Mouse (Mus musculus) urinary bladder, postnatal 10 days (tissue): ENCODE results near the gene Dagla.

ENCODE experiments used
- DNase-seq: peaks from one replicate; pipeline ENCODE4 v3.0.0; 2022; ENCODE audit warnings: low spot score

Gene Dagla

DNA sequence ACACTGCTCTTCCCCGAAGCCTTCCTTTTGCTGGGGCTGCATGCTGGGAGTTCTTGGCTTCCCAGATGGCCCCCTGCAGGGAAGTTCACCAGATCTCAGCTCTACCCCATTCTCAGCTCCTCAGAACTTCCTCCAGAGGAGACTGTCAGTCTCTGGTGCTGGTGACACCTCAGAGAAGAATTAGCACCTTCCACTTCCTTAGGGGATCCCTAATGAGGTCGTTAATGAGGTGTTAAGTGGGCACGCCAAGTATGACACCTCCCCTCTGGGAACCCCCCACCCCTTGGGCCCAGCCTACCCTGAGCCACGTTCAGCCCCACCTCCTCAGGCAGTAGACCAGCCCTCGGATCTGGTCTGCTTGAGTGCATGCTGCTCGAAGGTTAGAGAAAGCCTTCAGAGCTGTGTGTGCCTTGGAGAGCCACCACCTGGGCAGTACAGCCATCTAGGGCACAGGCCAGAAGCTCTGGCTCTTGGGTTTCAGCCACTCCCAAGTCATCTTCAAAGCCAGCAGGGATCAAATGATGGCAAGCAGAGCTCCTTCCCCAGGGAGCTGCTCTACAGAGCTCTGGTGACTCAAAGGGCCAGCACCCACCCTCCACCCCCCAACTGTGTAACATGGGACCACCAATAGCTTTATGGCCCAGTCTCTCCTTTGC lies 25.9 kb downstream of the Dagla start:
- DNase-seq, result no peak

DNA sequence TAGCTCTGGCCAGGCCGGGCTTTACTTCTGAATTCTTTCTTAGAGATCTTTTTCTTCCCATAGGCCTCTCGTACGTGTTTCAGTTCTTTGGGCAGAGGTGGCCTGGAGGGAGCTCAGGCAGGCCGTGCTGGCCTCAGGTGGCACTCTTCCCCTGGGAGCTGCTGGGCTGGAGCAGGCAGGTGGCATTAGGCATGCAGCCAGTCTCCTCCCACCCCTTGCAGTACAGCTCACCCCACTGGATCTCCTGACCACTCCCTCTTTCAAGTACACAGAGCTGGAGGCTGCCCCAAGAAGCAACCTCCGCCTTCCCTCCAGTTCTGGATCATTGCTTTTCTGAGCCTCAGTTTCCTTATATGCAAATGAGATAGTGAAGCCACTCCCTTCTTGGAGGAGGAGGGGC lies 26.9 kb downstream of the Dagla start:
- no peak for DNase-seq

DNA sequence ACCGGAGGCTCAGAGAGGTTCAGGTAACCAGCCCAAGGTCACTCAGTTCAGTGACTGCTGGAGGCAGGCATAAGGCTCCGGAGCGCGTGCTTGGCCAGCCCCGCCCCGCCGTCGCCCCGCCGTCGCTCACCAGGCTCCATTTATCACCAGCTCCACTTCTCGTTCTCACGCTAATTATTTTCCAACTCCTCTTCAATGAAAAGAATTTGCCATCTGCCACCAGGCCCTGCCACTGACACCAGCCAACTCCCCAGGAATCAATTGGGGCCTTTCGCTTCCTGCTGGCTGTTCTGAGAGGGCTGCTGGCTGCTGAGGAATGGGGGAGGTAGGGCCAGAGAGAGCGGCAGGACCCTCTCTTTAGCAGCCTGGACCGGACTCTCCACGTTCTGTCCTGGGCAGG lies 27.3 kb downstream of the Dagla start:
- DNase-seq, result no peak

DNA sequence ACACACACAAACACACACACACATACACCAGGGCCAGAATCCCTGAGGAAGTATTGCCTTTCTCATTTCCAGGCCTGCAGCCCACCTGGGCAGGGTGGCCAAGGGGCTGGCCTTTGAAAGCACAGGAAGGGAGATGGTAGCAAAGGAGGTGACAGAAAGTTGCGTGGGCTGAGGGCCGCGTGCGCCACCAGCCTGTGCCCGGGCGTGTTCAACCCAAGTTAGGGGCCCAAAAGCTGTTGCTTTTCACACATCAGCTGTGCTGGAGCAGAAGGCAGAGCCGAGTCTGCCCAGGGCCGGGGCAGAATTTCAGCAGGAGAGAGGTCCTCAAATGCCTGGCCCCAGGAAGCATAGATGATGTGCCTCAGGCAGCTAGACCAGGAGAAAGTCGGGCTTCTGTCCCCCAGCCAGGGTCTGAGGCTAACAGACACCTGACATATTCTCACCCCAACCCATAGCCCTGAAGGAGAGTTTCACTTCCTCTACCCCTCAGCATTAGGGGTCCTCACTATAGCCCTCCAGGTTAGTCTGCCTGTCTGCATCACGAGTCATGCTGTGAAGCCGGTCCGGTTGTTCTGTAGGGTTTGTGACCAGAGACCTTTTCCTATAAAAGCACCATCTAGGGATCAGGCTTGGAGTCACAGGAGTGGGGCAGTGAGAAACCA lies 28.1 kb downstream of the Dagla start:
- no peak for DNase-seq

DNA sequence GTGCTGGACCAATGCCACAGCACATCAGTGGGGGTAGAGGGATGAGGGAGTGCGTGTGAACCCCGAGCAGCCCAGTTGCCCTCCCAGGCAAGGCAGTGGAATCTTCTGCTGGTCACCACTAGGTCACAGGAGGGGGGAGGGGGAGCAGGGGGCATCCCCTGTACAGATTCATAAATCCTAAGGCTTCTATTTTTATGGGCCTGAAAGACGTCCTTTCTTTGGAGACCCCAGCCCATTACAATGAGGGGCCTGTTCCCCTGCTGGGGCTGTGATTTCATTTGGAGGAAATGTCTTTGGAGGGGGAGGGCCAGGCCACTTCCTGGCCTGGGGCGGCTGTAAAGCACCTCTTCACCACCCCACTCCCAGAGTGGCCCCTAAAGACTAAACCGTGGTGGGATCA lies 30.6 kb downstream of the Dagla start:
- DNase-seq, result no peak

DNA sequence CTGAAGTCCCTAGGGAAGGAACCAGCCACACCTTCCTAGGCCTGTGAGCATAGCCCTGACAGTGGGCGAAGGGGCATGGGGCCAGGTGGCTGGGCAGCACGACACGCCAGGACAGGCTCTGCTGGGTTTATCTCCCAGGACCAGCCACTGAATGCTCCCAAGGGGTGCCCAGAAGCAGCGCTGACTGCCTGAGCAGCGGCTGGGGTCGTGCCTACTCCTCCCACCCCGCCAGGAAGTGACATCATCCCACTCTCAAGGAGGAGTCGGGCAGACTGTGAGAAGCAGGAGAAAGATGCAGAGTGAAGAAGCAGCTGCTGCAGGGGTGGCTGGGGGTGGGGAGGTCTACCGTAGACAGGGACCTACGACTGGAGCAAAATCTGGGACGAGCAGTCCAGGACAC lies 31.9 kb downstream of the Dagla start:
- DNase-seq, result no peak

DNA sequence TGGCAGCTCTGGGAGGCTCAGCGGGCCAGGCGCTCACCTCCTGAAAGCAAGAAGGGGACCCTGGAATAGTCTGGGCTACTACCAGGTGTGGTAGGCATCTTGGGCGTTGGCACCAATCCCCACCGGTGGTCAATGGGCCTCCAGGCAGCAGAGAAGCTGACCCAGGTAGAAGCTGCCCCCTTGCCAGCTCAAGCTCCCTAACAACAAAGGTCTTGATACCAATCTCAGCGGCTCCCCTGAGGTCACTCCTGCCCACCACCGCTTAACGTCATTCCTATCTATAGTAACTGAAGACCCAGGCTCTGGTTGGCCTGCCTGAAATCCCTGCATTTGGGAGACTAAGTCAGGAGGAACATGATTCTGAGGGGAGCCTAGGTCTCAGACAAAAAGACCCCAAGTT lies 33.1 kb downstream of the Dagla start:
- no peak for DNase-seq

DNA sequence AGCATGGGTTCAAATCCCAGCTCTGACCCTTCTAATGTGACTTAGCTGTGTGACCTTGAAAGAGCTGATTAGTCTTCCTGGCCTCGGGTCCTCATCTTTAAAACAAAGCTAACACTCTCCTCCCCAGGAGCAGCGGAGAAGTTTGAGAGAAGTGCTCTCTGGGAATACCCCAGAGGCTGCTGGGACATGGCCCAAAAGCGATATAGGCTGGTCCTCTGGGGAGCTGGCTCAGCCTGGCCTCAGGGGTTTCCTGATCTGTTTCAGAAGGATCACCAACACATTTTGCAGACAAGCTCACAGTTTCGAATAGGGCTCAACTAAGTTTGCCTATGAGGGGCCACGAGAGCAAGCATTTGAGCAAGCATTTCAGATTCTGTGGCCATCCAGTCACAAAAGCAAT lies 34.3 kb downstream of the Dagla start:
- DNase-seq, result no peak

DNA sequence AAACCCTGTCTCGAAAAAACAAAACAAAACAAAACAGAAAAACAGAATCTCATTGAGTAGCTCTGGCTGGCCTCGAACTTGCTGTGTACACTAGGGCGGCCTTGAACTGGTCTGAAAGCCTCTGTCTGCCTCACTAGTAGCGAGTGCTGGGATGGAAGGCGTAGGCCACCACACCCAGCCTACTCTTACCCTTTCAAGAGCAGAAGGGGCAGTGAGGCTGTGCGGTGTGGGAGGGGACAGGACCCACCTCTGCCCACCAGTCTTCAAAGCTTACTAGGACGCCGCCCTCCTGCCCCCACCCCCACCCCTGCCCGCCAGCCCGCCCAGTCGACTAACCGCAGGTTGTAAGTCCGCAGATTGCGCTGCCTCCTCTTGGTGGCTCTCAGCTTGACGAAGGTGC lies 35.8 kb downstream of the Dagla start:
- DNase-seq, result no peak

DNA sequence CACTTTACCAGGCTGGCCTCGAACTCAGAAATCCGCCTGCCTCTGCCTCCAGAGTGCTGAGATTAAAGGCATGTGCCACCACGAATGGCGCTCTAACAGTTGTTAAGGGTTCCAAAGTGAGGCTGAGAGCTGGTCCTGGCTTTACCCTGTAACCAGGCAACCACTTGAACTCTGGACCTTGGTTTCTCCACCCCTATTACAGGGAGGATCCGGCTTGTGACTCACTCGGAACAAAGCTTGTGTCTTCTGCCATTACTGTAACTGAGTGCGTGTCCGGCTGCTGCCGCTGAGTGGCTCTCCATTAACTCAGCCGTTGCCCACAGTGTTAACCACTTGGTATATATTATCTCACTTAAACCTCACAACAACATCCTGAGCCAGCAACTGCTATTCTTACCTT lies 36.7 kb downstream of the Dagla start:
- no peak for DNase-seq

DNA sequence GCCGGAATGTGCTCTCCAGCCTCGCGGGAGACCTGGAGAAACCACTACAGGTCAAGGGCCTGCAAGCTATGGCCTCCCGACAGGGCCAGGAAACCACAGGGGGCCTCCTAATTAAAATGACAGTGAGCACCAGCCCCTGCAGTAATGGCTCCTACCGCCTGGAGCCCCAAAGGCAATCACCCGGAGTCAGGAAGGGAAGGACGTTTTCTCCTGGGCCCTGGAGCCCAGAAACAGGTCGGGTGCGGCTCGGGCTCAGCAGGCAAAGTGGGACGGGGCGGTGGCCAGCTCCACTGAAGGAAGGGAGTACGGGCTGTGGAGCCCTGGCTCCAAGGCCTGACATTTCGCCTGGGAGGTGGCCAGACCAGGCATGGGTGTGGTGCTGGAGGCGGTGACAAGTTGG lies 37.6 kb downstream of the Dagla start:
- no peak for DNase-seq

DNA sequence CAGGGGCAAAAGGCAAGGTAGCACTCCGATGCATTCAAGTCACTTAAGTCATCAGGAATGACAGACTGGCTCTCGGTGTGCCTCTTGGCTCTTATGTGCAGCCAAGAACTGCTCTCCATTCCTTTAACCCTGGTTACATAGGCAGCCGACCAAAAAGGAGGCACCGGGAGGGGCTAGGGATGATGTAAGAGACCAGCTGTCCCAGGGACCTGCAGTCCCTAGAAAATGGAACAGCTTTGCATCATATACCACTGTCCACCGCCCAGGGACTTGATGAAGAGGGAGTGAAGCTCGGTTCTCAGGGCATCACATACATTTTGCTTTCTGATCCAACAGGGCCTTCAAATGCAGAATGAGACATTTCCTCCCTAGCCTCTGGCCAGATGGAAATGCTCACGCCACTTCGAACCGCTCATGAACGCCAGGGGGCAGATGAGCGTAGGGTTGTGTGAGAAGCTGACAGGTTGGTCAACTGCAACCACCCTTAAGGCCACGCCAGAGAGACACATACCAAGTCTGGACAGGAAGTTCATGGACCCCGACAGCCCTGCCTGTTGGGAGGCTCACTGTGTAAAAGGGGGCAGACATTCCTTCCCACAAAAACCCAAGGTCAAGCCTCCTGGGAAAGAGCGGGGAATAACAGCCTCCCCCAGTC lies 38.4 kb downstream of the Dagla start:
- peak; percentile 56 for DNase-seq

DNA sequence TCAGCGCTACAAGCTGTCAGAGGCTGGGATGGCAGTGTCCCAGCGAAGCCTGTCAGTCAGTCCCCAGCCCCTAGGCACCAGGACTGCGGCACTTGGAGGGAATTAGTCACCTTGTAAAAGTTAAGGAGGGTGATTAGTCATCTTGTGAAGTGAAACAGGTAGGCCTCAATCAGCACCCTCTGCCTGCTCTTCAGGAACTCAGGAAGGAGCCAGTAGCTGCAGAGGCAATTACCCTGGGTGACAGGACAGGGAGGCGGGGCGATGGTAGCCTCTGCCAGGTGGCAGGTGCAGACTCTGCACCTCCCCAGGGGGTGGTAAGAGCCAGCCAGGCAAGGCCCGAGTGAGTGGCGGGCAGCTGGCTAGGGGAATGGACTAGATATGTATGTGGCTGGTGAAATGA lies 43.3 kb downstream of the Dagla start:
- DNase-seq, result no peak

DNA sequence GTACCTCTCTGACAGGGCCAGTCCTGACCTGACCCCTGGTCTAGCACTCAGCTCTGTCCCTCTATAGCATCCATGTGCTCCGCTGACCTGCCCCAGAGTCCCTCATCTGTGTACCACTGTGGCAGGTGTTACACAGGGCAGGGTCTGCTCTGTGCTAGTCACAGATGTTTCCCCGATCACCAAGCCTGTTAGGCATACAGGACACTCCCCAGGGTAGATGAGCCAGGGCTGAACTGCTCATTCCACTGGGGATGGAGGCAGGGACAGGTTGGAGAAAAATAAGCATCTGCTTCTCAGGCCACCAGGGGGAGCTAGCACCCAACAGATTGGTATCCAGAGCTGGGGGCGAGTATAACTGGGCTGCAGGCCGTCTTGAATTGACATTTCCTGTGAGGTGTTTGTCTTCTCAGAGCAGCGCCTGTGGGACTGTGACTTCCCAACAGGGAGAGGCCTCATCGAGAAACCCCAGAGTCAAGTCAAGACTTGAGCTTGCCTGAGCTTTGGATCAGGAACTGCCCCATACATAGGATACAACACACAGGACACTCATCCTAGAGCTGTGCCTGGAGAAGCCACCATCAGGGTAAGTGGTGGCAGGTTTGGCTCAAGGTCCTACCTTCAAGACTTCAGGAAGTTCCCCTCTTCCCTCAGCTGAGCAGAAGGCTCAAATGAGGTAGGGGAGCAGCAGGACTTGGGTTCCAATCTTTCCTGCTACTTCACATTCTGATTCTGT lies 46.2 kb downstream of the Dagla start:
- DNase-seq, result no peak

DNA sequence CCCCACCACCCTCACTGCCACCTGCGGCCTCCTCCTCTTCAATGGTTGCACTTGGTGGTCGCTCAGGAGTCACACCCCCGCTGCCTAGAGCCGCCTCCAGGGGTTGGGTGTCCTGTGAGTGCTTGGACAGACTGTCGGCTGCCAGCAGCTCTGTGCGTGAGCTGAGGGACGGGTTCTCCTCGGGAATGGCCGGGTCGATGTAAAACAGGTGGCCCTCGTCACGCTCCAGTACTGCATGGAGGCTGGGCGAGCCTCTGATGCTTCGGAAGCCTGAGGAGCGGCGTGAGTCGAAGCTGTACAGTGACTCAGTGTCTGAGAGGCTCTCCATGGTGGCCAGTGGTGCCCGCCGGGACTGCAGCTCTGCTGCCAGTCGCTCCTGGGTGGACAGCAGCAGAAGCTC lies 56.5 kb downstream of the Dagla start:
- DNase-seq, result no peak

DNA sequence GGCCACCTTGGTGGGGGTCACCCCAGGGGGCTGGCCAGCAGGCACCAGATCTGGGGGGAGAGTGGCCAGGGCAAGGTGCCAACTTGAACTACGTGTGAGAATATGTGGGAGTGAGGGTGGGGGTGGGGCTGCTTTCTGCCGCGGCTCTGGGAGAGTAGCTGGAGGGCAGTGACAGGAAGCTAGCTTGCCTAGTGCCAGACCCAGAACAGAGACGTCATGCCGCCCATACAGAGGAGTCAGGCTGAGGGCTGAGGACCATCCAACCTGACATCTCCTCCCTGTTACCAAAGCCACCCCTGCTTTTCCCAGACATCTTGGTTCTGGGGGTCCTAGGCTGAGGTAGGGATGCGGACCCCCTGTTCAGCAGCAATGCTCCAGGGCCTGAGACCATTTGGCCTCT lies 57.5 kb downstream of the Dagla start:
- no peak for DNase-seq

DNA sequence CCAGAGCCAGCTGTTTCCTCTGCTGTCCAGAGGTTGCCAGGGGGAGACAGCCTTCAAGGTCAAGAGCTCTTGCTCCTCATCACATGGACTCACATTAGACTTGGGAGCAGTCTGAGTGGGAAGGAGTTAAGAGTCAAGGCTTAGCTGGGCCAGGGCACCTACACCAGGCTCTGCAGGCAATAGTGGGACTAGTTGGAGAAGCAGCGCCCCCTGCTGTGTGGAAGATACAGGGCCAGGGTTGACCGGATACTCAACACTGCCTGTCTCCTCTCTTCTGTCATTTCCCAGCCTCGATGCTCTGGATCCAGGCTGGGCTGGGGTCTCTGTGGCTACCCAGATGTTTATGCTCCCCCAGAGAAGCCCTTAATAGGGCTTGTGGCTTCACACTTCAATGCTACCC lies 60.5 kb downstream of the Dagla start:
- no peak for DNase-seq

DNA sequence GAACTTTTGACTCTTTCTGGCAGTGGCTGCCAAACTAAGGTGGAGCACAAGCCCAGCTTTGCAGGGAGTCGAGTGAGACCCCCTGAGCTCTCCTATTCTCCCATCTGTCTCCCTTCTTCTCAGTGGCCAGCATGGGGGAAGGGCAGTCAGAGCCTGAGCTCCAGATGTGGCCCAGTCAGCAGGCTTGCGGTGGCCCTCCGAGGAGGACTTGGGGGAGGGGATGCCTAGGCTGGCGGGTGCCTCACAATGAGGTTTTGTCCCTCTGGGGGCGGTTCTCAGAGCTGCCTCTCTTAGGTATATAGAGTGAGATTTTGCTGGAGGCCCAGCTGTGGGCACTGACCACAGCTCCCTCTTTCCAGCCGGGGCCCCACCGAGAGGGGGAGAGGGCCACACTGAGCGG lies 61.8 kb downstream of the Dagla start:
- DNase-seq, result no peak

DNA sequence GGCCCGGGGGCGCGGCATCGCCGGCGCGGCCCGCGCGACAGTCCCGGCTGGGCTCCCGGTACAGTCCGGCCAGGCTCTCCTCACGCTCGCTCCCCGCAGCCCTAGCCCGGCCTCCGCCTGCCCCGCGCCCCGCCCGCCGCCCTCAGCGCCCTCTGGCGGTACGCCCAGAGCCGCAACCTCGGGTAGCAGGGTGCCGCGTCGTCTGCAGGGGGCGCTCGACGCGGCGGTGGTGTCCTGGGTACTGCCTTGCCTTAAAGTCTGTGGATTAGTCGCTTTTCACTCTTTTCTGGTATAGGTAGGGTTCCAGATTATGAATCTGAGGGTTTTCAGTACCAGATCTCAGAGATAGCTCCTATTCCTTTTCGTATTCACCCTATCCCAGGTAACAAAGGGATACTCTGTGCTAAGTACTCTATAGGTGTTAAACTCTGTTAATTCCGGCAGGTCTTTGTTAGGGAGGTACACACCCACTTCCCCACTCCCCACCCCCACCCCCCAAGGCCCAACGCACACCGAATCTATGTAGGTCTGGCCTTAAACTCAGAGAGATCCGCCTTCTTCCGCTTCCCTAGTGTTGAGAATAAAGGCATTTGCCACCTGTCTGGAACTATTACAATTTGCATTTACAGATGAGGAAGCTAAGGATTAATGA lies 63.9 kb downstream of the Dagla start, which contains the start of gene Myrf:
Gene Myrf (minus strand): TSS at position 95 of the 652 bp plus-strand sequence.
- peak; percentile 37 for DNase-seq

DNA sequence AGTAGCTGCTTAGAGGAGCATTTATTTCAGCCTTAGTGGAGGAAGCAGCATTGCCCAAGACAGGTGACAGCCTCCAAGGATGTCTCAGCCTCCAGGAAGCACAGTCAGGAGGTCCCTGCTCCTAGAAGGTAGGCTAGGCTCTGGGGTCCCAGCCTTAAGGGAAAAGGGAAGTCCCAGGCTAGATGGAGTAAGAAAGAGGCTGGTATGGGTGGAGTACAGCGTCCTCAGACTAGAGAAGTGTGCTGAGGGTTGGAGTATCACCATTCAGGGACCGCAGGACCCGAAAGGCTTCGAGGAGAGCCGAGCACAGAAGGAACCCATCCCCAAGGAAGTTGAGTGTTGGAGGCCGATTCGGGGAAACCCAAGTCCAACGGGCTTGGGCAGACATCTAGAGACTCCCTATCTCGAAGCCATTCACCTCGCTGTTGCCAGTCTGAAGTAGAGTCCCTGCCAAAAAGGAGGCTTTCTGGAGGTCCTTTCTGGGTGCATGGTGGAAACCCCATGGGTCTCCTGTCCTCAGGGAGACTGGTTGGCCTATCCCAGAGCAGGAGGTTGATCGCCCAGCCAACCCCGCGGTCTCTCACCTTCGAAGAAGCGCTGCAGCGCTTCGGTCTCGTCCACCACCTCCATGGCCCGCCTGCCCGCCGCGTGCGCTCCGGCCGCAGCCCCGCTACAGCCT lies 64.6 kb downstream of the Dagla start:
- no peak for DNase-seq

DNA sequence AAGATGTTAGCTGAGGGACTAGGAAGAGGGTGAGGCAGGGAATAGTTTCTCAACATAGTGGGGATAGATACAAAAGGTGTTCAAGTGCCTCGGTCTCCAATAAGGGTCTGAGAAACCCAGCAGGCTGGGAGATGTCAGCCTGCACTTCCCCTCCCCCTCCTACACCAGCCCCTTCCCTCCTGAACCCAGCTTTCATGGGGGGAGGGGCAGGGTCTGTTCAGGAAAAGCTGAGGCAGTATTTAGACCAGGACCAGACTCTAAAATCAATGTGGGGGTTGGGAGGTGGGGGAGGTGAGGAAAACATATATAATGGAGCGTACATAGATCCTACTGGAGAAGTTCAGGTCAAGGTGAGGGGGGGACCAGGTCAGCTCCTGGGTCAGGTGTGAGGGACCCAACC lies 65.3 kb downstream of the Dagla start:
- DNase-seq, result no peak

DNA sequence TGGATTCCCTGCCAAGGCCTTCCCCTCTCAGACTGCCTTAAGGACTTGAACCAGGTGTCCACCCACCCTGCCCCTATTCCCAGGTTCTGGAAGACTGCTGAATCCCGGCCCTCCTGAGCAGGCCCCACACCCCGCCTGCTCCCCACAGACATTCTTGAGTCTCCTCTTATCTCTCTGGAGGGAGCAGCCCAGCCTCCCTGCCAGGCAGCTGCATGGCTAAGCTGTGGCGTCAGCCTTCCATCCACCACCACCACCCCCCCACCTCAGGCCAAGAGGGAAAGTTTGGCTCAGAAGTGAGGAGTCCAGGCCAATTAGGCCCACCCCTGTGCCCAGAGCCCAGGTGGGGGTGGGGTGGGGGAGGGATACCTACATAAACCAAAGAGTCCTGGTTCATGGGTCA lies 66.2 kb downstream of the Dagla start:
- no peak for DNase-seq
